Mouse (Mus musculus) hindbrain, postnatal 0 days (tissue): ENCODE data around the gene Olfr284. TPM values are rescaled to one million over a fixed set of nuclear protein-coding genes. Genes with fewer than 3 reads are reported as not detected.

Experiments used
- ATAC-seq: fragments of 200-750 bp; cut with Nextera tagmentation; 2 replicates; pipeline ENCODE4 v1.8.0; 2017; ENCODE audit warnings: mild to moderate bottlenecking, moderate TSS enrichment, moderate library complexity
- DNase-seq: peaks from one replicate; pipeline ENCODE4 v3.0.0-alpha.2; 2015; ENCODE audit warnings: low spot score
- H3K27ac ChIP-seq: fragments of 300-500 bp; sonication (generic); 2 replicates; pipeline ENCODE4 v1.5.1; 2014; ENCODE audit warnings: mild to moderate bottlenecking
- H3K27me3 ChIP-seq: fragments of 300-500 bp; sonication (generic); 2 replicates; pipeline ENCODE4 v1.6.1; 2014; ENCODE audit warnings: low read length, mixed read lengths; ENCODE audit not compliant: insufficient read depth
- H3K36me3 ChIP-seq: fragments of 300-500 bp; sonication (generic); 2 replicates; pipeline ENCODE4 v1.6.1; 2014; ENCODE audit warnings: low read length, mixed read lengths; ENCODE audit not compliant: insufficient read depth
- H3K4me1 ChIP-seq: fragments of 300-500 bp; sonication (generic); 2 replicates; pipeline ENCODE4 v1.6.1; 2014; ENCODE audit warnings: antibody characterized with exemption, low read length, mixed read lengths; ENCODE audit not compliant: insufficient read depth
- H3K4me2 ChIP-seq: fragments of 300-500 bp; sonication (generic); 2 replicates; pipeline ENCODE4 v1.6.1; 2014; ENCODE audit warnings: low read depth, mild to moderate bottlenecking, low read length, moderate library complexity, mixed read lengths
- H3K4me3 ChIP-seq: fragments of 300-500 bp; sonication (generic); 2 replicates; pipeline ENCODE4 v1.5.1; 2014; ENCODE audit warnings: low read length
- H3K9ac ChIP-seq: fragments of 300-500 bp; sonication (generic); replicated peaks from 2 replicates; pipeline ENCODE4 v1.6.1; 2014; ENCODE audit warnings: mild to moderate bottlenecking, low read length, moderate library complexity, mixed read lengths
- H3K9me3 ChIP-seq: fragments of 300-500 bp; sonication (generic); 2 replicates; pipeline ENCODE4 v1.6.1; 2016; ENCODE audit warnings: low read length, mixed read lengths
- CTCF ChIP-seq: IDR thresholded peaks from 2 replicates; pipeline ENCODE4 v1.5.1; 2016; ENCODE audit warnings: antibody characterized with exemption, control low read depth, low read depth
- WGBS: fragments of 180-500 bp; shearing (Covaris S2); extraction: QIAGEN DNeasy Blood & Tissue Kit; methylation state at CpG from one replicate; pipeline ENCODE4 v1.1.7; 2014; 5-methylcytosine and 5-hydroxymethylcytosine counted together
- polyA plus RNA-seq: library from polyadenylated mRNA; unstranded; fragments of >200 nt; fragmentation: Nextera tagmentation; extraction: Ambion mirVana; gene quantifications from 2 replicates; pipeline ENCODE4 v1.2.1, GENCODE M21; 2015
- total RNA-seq: library from RNA; depleted of rRNA; stranded (reverse); fragments of >200 nt; gene quantifications from 2 replicates; pipeline ENCODE4 v1.2.3, GENCODE M21; 2014; rRNA removed

The Olfr284 gene
- total and polyA plus RNA-seq, 2 experiments from 2014 or later = not detected

GRCm38 (mm10) chr15:98295628-98296551 is 44.9 kb downstream of the Olfr284 start, which contains the start of gene Zfp641:
Zfp641 (minus strand) TSS chr15:98296161.
- 2% methylated on average over 52 of the region's 60 CpGs for WGBS
- Histone ChIP-seq H3K4me3 (peak within 1 kb of the TSS; percentile 69), H3K9ac (peak within 1 kb of the TSS; percentile 82), H3K27me3 (no peaks in the 10 kb centered on the region), H3K36me3 (no peaks in the 10 kb centered on the region), H3K4me1 (0 out of 2 replicates have a peak, but pooled peaks cover 3% of the 10 kb centered on the region), H3K4me2 (peak within 1 kb of the TSS; percentile 77), H3K9me3 (no peaks in the 10 kb centered on the region), H3K27ac (peak within 1 kb of the TSS; percentile 54)
- TF ChIP-seq CTCF = no peak
- DNase-seq (peak; percentile 68), ATAC-seq (peak; percentile 82)

- no peak for ATAC-seq
- 91% methylated on average over 8 of the region's 8 CpGs for WGBS
- Histone ChIP-seq H3K36me3 (peaks cover 4% of the 10 kb centered on the region), H3K9ac (no peak overlapping the region), H3K27me3 (no peaks in the 10 kb centered on the region), H3K4me3 (no peak overlapping the region), H3K27ac (no peak overlapping the region), H3K4me2 (no peak overlapping the region), H3K4me1 (0 out of 2 replicates have a peak, but pooled peaks cover 3% of the 10 kb centered on the region), H3K9me3 (no peaks in the 10 kb centered on the region)
- DNase-seq = no peak
- no peak for TF ChIP-seq CTCF
These were observed 47.1 kb downstream of the Olfr284 start for GRCm38 (mm10) chr15:98293651-98294050.

Other genes starting within 250 kb of the Olfr284 start
- 97.3 and 102 TPM in 2 replicates for gene Pfkm, start 248.4 kb downstream of the Olfr284 start, total RNA-seq
- 91.5 and 94.0 TPM in 2 replicates for gene Pfkm, start 248.4 kb downstream of the Olfr284 start, polyA plus RNA-seq
- gene Senp1, start 247.2 kb downstream of the Olfr284 start, total RNA-seq = 12.7 and 15.0 TPM in 2 replicates
- gene Senp1, start 247.2 kb downstream of the Olfr284 start, polyA plus RNA-seq = 12.5 TPM in 2 replicates
- 53.3 and 71.5 TPM in 2 replicates for gene Asb8, start 175.4 kb downstream of the Olfr284 start, total RNA-seq
- 52.3 and 55.9 TPM in 2 replicates for gene Asb8, start 175.4 kb downstream of the Olfr284 start, polyA plus RNA-seq
- gene Ccdc184, start 173.8 kb downstream of the Olfr284 start, total RNA-seq = 107 and 116 TPM in 2 replicates
- 90.4 and 98.0 TPM in 2 replicates for gene Ccdc184, start 173.8 kb downstream of the Olfr284 start, polyA plus RNA-seq
- gene Olfr288, start 145.4 kb downstream of the Olfr284 start, total RNA-seq = not detected in 2 replicates
- not detected in 2 replicates for gene Olfr288, start 145.4 kb downstream of the Olfr284 start, polyA plus RNA-seq
- gene Gm44579, start 120.0 kb downstream of the Olfr284 start, total RNA-seq = not detected in 2 replicates
- gene Gm44579, start 120.0 kb downstream of the Olfr284 start, polyA plus RNA-seq = 0.08 and 0.28 TPM in 2 replicates
- 2.0 and 5.4 TPM in 2 replicates for gene Olfr287, start 119.9 kb downstream of the Olfr284 start, total RNA-seq
- gene Olfr287, start 119.9 kb downstream of the Olfr284 start, polyA plus RNA-seq = 2.0 and 2.3 TPM in 2 replicates
- gene Olfr286, start 106.5 kb downstream of the Olfr284 start, total RNA-seq = 0.26 TPM in 1 of 2 replicates, not detected in the other
- not detected in 2 replicates for gene Olfr286, start 106.5 kb downstream of the Olfr284 start, polyA plus RNA-seq
- not detected in 2 replicates for gene H1fnt, start 83.7 kb downstream of the Olfr284 start, total RNA-seq
- not detected in 2 replicates for gene H1fnt, start 83.7 kb downstream of the Olfr284 start, polyA plus RNA-seq
- 11.2 and 15.1 TPM in 2 replicates for gene Zfp641, start 44.8 kb downstream of the Olfr284 start, total RNA-seq
- gene Zfp641, start 44.8 kb downstream of the Olfr284 start, polyA plus RNA-seq = 7.3 and 9.0 TPM in 2 replicates
- gene Olfr285, start 23.6 kb downstream of the Olfr284 start, total RNA-seq = not detected in 2 replicates
- gene Olfr285, start 23.6 kb downstream of the Olfr284 start, polyA plus RNA-seq = not detected in 2 replicates
- gene Olfr283, start 40.0 kb upstream of the Olfr284 start, total RNA-seq = not detected in 2 replicates
- not detected in 2 replicates for gene Olfr283, start 40.0 kb upstream of the Olfr284 start, polyA plus RNA-seq
- gene Olfr282, start 90.2 kb upstream of the Olfr284 start, total RNA-seq = not detected in 2 replicates
- gene Olfr282, start 90.2 kb upstream of the Olfr284 start, polyA plus RNA-seq = not detected in 2 replicates
- gene Olfr281, start 111.6 kb upstream of the Olfr284 start, total RNA-seq = not detected in 2 replicates
- not detected in 2 replicates for gene Olfr281, start 111.6 kb upstream of the Olfr284 start, polyA plus RNA-seq
- not detected in 2 replicates for gene OR5BS1P, start 128.9 kb upstream of the Olfr284 start, total RNA-seq
- not detected in 2 replicates for gene OR5BS1P, start 128.9 kb upstream of the Olfr284 start, polyA plus RNA-seq
- not detected in 2 replicates for gene Lalba, start 141.7 kb upstream of the Olfr284 start, total RNA-seq
- not detected in 2 replicates for gene Lalba, start 141.7 kb upstream of the Olfr284 start, polyA plus RNA-seq
- gene Olfr279, start 151.4 kb upstream of the Olfr284 start, total RNA-seq = not detected in 2 replicates
- not detected in 2 replicates for gene Olfr279, start 151.4 kb upstream of the Olfr284 start, polyA plus RNA-seq
- 53.3 and 69.6 TPM in 2 replicates for gene Kansl2, start 193.3 kb upstream of the Olfr284 start, total RNA-seq
- 95.1 and 96.8 TPM in 2 replicates for gene Kansl2, start 193.3 kb upstream of the Olfr284 start, polyA plus RNA-seq
- gene Ccnt1, start 229.9 kb upstream of the Olfr284 start, total RNA-seq = 31.2 and 42.4 TPM in 2 replicates
- 42.7 and 42.9 TPM in 2 replicates for gene Ccnt1, start 229.9 kb upstream of the Olfr284 start, polyA plus RNA-seq
- gene 4930415O20Rik, start 230.0 kb upstream of the Olfr284 start, total RNA-seq = not detected in 2 replicates
- not detected in 2 replicates for gene 4930415O20Rik, start 230.0 kb upstream of the Olfr284 start, polyA plus RNA-seq